Mouse (Mus musculus) common myeloid progenitor, adult 5-6 weeks (primary cell): ENCODE measurements at regions not wholly inside any gene's neighbourhood (a gene's known extent, or its start where the extent isn't known, plus 50 kb on each side); places are given as distances from the start of the nearest gene placed in this dataset.
A peak's percentile ranks its signal among the peaks of the same experiment; 100 is the strongest.

Source experiments
- ATAC-seq: replicated peaks from 2 replicates; pipeline ENCODE4 v1.8.0; 2016; ENCODE audit warnings: low read depth, mild to moderate bottlenecking, moderate TSS enrichment, inconsistent platforms; ENCODE audit not compliant: poor library complexity, severe bottlenecking

DNA sequence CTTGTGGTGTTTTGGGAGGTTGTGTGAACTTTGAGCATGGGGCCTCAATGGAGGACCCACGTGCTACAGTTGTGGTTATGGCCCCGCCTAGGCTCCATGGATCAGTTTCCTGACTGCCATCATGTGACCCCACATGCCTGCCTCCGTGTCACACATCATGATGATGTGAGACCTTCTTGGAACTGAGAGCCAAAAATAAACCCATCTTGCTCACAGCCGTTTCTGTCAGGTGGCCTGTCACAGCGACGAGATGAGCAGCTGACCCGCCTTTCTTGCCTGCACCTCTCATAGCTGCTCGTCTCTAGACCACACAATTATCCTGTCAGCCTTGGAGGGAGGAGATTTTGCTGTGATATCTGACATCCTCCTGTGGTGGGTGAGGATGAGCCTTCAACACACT lies 60.4 kb upstream of the Lrpap1 start:
- peak; percentile 32 for ATAC-seq

DNA sequence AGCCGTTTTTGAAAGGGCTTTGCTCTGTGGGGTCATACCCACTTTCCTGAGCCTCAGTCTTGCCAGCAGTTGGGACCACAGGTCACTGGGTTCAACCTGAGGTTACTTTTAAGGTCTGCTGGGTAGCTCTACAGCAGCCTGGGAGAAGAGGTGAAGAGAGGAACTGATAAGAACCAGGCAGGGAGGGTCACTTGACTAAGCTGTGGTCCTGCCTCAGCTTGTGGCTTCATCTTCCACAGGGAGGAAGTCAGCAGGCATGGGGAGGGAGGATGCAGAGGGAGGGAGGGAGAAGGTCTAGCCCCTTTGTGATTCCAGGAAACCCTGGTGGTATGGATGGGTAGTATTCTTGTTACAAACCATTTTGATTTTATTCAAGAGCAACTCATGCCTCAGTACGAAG lies 59.9 kb upstream of the Lrpap1 start:
- ATAC-seq, result peak; percentile 76

DNA sequence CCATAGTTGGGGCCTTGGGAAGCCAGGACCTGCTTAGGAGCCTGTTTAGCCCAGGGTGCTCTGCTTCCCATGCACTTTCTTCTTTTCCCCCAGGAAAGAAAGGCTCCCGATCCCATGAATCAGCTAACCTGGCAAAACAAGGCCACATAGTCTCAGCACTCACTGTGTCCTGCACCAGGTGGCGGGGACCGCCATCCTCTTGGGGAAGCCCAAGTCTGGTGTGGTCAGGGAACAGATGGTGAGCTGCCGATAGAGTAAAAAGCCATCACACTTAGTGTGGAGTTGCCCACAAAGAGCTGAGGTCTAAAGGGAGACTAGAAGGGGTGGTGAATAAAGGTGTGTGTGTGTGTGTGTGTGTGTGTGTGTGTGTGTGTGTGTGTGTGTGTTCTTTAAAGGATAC lies 57.0 kb upstream of the Lrpap1 start:
- no peak for ATAC-seq

DNA sequence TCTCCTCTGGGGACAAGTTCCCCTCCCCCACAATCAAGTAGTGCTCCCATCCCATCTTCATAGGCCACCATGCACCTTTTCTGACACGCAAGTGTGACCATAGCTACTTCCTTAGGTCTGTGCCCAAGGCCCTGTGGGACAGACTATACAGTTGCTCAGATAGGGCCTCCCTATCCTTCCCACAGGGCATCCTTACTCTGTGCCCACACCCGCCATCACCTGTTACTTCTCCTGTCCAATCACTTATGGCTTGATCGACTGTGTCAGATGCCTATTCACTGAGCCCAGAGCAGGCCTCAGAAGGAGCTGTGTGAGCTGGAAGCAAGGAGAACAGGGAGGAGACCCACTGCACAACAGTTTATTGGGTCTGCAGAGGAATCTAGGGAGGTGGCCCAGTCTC lies 56.6 kb upstream of the Lrpap1 start:
- no peak for ATAC-seq

DNA sequence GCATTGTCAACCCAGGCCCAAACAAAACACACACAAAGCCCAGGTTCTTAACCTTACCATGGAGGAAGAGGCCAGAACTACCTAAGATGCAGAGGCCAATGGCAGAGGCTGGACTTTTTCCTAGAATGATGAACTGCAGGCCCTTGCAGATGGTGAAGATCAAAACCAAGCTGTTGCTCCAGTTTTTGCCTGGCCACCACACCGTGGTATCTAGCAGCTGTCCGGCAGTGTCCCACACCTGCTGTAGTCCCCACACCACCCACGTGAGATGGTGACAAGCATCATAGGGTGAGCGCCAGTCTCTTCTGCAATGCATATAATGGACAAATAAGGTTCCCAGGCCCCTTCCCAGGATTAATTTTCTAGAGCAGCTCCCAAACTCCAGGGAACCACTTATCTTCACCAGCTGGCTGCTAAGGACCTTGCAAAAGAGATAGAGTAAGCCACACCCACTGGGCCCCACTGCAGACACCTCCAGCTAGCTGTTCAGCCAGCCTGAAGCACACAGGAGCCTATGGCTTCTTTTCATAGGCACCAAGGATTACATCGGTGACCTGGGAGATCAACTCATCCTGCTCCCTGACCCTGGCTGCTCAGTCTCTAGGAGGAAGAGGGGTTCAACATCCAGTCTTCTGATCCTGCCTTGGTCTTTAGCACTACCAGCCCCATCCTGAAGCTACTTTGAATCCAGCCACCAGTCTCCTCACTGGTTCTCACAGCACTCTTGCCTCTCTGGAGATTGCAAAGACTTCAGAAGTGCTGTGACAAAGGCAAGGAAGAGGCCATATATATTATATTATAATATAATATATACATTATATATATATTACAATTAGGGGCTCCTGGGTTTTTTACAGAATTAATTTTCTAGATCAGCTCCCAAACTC lies 55.6 kb upstream of the Lrpap1 start:
- no peak for ATAC-seq

DNA sequence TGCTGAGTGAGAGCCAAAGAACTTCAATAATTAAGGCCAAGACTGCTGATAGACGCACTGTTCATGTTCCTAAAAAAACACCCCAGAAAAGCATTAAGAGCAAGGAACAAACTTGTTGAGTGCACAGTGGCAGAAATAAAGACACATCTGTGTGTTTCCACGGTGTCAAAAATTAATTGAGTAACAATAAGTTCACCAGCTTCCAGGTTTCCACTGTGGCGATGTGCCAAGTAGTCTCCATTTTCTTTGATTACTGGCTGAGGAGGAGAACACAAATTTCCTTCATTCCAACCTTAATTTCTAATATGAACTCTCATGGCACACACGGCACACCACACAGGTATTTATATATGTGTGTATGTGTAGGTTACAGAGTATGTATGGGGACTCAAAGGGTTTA lies 54.3 kb upstream of the Lrpap1 start:
- ATAC-seq, result no peak

DNA sequence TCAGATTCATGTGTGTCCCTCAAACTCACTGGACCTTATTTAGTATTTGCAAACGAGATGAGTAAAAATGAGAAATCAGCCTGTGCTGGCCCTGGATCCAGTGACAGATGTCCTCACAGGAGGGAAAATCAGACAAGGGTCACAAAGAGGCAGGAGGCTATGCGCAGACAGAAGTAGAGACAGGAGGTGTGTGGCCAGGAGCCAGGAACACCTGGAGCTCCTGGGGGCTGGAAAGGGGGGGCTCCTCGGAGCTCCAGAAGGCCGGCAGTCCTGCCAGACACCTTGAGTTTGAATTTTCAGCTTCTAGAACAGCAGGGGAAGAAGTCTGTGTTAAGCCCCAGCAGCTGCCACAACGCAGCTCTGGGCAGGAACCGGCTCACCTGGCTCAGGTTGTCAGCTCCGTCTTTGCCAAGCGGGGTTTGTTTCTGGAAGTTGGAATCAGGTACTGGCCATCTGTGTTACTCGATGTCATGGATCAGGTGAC lies 53.7 kb upstream of the Lrpap1 start:
- ATAC-seq, result no peak

DNA sequence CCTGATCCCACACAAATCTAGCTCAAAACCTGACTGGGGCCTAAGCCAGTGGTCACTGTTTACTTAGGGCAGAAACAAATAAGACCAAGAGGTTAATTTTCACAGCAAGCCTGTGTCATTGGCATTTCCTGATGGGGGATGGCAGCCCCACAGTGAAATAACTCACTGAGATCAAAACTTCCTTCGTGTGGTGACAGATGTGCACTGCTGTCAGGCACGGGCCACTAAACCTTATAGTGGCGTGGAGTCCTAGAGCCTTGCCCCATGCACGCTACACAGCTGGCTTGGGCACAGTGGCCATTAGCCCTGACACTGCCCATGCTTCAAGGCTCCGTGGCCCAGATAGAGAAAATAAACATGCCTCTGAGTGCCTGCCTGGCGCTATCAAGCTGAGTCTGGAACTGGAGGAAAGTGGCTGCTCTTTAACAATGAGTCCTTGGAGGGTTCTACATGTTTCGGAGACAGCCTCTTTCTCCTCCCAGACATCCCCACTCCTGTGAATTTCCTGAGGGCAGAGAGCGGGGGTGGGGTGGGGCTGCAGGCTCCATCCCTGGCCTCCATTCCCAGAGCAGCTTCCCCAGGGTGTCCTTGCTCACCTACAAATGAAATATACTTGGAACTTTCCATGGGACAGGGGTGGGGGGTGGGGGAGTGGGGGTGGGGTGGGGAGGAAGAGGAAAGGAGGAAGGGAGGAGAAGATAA lies 52.9 kb upstream of the Lrpap1 start:
- ATAC-seq, result 0 out of 2 replicates have a peak, but pooled peaks have one; percentile 30

DNA sequence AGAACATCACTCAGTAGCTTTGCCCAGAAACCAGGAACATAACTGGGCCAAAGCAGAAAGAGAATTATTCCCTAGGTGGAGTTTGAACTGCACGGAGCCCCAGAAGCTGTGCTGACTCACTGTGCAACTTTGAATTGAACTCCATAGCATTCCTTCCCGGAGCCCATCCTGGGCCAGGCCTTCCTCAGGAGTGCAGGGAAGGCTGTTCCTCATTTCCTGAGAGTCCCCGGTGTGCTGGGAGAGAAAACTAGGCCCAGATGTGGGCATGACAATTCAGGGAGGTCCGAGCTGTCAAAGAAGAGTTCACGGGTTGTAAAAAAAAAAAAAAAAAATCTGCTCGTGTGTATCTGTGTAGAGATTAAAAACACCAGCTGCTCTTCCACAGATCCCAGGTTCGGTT lies 50.8 kb upstream of the Lrpap1 start:
- no peak for ATAC-seq

DNA sequence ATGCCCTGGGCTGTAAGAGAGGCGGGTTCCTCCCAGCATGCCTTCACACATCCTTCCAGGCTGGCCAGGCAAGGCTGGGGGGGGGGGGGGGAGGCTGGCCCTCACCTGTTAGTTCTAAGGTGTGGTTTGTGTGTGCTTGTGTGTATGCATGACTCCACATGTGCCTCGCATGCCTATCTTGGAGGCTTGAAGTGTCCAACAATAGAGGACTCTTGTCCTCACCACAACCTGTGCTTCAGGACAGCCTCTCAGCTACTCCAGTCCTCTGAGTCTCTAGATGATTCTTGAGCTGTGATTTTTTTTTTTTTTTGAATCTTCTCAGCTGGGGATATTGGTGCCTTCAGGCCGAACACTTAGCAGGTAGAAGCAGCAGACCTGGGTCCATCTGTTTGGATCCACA lies 50.2 kb upstream of the Lrpap1 start:
- no peak for ATAC-seq
